Mouse (Mus musculus) MN1 (cell line): Measurements from ENCODE around the gene Snrpc.

ENCODE experiments used
- DNase-seq: peaks from one replicate; pipeline ENCODE4 v3.0.0-alpha.2; 2016; ENCODE audit warnings: low spot score

The Snrpc gene

DNA sequence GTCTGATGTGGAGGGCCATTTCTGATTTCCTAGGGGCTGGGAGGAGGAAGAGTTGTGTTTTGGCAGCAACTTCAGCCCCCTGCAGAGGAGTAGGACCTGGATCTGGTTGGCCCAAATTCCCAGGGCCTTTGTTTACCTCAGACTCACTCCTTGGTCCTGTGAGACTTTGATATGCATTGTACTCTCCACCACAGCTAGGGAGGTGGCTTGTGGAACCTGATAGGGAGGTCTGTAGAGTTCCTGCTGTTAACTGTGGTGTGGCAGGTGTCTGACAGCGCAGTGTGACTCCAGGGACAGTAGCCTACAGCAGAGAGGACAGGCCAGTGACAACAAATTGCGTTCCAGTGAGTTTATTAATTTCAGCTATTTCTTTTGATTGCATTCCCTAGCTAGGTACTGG, 21.2 kb downstream of the Snrpc start:
- DNase-seq: no peak

DNA sequence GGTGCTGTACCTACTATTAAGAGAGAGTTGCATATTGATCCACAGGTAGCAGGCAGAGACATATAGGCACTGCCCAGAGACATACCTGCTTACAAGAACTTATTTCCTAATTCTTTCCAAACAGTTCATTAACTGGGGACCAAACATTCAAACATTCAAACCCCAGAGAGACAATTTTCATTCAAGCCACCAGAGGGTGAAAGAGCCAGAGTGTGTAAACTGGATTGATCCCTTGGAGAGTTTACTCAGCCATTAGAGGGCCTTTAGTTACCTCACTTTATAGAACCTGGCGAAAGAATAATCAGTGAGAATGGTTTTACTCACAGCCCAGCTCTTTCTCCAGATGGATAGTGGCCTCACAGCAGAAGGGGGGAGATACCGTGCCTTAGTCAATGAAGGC, 27.5 kb downstream of the Snrpc start:
- no peak for DNase-seq

DNA sequence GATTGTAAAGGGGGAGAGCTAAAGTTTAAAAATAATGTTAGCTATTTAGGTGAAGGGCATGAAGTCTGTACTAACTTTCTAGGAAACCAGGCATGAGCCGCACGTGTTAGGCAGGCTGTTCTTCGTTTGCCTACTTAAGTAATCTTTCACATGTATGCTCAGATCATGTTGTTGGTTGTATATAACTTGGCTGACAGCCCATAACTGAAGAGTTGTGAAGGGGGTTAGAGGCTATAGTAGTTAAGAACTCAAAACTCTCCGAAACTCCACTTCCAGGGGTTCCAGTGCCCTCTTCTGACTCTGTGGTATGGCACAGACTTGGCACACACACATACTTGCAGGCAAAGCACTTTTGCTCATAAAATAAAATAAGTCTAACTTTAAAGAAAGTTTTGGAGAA, 28.8 kb downstream of the Snrpc start:
- DNase-seq: no peak

DNA sequence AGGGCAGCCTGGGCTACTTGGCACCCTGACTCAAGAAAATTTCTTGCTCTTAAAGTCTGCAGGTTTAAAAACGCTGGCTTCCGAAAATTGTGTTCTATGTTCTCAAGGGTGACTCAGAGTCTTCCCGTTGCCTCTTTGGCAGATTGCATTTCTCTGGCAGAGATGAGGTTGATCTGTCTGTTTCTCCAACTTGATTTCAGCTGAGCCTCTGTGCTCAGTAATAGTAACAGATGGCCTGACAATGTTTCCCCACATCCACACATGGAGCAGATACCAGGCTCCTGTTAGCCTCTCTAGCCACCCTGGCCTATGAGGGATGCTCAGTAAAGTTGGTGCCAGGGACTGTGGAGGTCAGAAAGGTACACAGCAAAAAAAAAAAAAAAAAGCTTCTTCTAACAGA, 33.9 kb downstream of the Snrpc start:
- no peak for DNase-seq

DNA sequence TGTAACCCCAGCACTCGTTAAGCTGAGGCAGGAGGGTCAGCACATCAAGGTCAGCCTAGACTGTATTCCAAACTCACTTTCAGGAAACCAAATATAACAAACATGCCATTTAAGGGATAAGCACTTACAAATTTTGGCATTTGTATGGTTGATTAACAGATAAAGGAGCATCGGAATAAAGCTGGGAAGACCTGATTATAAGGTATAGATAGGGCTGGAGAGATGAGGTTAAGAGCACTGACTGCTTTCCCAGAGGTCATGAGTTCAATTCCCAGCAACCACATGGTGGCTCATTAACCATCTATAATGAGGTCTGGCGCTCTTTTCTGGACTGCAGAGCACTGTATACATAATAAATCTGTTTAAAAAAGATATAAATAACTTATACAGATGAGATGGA, 35.6 kb downstream of the Snrpc start:
- DNase-seq: peak; percentile 53

DNA sequence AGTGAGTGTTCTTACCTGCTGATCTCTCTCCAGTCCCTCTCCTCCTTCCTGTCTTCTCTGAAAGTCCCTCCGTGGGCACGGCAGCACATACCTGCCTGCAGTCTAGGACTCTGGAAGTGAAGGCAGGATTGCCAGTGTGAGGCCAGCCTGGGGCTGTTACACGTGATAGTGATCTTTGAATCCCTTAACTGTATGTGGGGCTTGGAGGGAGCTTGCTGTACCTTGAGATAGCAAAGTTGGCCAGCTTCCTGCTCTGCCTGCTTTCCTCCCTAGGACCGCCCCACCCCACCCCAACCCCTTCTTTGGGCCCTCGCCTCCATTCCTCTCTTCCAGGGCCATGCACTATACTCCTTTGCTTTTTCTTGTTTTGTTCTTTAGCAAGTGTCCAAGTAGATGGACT, 36.6 kb downstream of the Snrpc start:
- no peak for DNase-seq

DNA sequence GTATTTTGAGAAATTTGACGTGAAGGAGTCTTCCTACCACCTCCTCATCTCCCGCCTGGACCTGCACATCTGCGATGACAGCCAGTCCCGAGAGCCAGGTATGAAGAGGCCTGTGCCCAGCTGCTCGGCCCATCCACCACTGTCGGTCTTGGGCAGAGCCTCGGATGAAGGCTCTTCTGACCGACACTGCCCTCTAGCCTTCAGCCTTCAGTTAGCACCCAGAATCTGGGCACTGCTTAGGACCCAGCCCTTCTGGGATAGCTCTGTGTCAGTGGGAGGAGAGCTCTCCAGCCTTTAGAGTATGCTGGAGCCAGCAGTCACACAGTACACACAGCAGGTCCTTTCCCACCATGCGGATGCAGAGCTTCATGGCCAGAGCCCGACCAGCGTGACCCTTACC, 43.6 kb downstream of the Snrpc start:
- DNase-seq: peak; percentile 64

DNA sequence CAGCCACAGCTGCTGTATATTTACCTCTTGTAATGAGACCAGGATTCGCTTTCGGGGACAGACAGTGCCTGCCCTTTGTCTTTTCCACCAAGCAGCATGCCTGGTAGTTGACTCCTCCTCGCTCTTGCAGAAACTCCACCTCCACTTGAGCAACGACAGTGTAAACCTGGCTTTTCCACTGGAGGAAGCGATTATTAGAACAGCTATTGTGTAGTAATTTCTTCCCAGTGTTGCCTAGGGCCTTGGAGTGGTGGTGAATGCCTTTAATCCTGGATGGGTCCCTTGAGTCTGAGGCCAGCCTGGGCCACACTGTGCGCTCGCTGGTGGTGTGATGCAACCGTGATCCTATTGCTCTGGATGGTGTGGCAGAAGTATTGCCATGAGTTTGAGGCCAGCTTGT, 45.2 kb downstream of the Snrpc start:
- no peak for DNase-seq

DNA sequence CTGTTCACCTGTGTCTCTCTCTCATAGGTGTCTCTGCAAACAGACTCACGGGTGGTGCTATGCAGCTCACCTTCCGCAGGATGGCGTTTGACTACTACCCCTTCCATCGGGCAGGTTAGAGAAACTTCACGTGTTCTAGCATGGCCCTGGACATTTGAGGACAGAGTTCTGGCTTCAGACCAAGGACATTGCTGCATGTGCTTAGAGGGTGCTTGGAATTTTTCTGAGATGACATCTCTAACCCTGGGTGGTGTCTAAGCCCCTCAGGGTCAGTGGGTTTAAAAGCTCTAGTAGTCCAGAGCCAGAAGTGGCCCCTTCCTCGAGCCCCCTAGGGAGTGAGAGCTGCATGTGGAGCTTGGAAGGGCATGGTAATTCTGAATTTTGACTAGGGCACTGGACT, 46.0 kb downstream of the Snrpc start:
- no peak for DNase-seq

DNA sequence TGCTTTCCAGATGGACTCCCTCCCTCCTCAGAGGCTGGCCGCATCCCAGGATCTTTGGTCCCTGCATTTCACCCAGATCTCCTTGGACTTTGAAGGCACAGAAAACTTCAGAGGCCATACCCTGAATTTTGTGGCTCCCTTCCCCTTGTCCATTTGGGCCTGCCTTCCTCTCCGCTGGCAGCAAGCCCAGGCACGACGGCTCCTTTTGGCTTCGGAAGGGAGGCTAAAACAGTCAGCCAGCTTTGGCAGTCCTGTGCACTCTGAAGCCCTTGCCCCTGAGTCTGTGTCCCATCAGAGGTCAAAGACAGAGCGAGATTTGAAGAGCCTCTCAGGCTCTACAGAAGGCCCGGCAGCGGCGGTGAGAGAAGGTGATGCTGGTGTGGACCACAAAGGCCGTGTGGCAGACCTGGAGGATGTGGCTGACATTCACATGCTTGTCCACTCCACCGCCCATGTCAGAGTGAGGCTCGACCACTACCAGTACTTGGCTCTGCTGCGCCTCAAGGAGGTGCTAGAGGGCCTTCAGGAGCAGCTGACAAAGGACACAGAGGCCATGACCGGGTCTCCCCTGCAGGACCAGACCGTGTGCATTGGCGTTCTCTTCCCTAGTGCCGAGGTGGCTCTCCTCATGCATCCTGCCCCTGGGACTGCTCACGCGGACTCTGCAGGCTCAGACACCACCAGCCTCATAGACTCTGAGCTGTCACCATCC, 48.7 kb downstream of the Snrpc start:
- no peak for DNase-seq
